Mouse (Mus musculus) limb, embryonic 11.5 days (tissue): ENCODE results near the gene Pdcd7. TPM values are rescaled to one million over a fixed set of nuclear protein-coding genes. Genes with fewer than 3 reads are reported as not detected.

Experiments used
- ATAC-seq: fragments of 200-750 bp; cut with Nextera tagmentation; 2 replicates; pipeline ENCODE4 v1.8.0; 2017; ENCODE audit warnings: low read depth; ENCODE audit not compliant: insufficient number of reproducible peaks, low FRiP score, low TSS enrichment
- DNase-seq: peaks from one replicate; pipeline ENCODE4 v3.0.0-alpha.2; 2015; ENCODE audit warnings: low spot score
- H3K27ac ChIP-seq: fragments of 300-500 bp; sonication (generic); replicated peaks from 2 replicates; pipeline ENCODE4 v1.5.1; 2014; ENCODE audit warnings: low read depth, mild to moderate bottlenecking, low read length
- H3K27me3 ChIP-seq: fragments of 300-500 bp; sonication (generic); 2 replicates; pipeline ENCODE4 v1.6.1; 2014; ENCODE audit warnings: mild to moderate bottlenecking, low read length, mixed read lengths; ENCODE audit not compliant: control insufficient read depth, insufficient read depth
- H3K36me3 ChIP-seq: fragments of 300-500 bp; sonication (generic); 2 replicates; pipeline ENCODE4 v1.6.1; 2014; ENCODE audit warnings: mild to moderate bottlenecking, low read length, moderate library complexity, mixed read lengths; ENCODE audit not compliant: control insufficient read depth, insufficient read depth
- H3K4me1 ChIP-seq: fragments of 300-500 bp; sonication (generic); 2 replicates; pipeline ENCODE4 v1.6.1; 2014; ENCODE audit warnings: low read length, mixed read lengths; ENCODE audit not compliant: control insufficient read depth, insufficient read depth
- H3K4me2 ChIP-seq: fragments of 300-500 bp; sonication (generic); 2 replicates; pipeline ENCODE4 v1.6.1; 2014; ENCODE audit warnings: low read depth, mild to moderate bottlenecking, moderate library complexity; ENCODE audit not compliant: severe bottlenecking
- H3K4me3 ChIP-seq: fragments of 300-500 bp; sonication (generic); 2 replicates; pipeline ENCODE4 v1.5.1; 2014; ENCODE audit warnings: low read depth, low read length
- H3K9ac ChIP-seq: fragments of 300-500 bp; sonication (generic); 2 replicates; pipeline ENCODE4 v1.6.1; 2014; ENCODE audit warnings: mild to moderate bottlenecking, low read length
- H3K9me3 ChIP-seq: fragments of 300-500 bp; sonication (generic); 2 replicates; pipeline ENCODE4 v1.6.1; 2016; ENCODE audit warnings: low read length; ENCODE audit not compliant: control insufficient read depth
- WGBS: fragments of 180-500 bp; shearing (Covaris S2); extraction: QIAGEN DNeasy Blood & Tissue Kit; methylation state at CpG from one replicate; pipeline ENCODE4 v1.1.7; 2014; 5-methylcytosine and 5-hydroxymethylcytosine counted together
- polyA plus RNA-seq: library from polyadenylated mRNA; unstranded; fragments of >200 nt; fragmentation: Nextera tagmentation; extraction: Ambion mirVana; gene quantifications from 2 replicates; pipeline ENCODE4 v1.2.1, GENCODE M21; 2014

Pdcd7 gene
- polyA plus RNA-seq, 1 experiment from 2014 or later, result 16.8 TPM

DNA sequence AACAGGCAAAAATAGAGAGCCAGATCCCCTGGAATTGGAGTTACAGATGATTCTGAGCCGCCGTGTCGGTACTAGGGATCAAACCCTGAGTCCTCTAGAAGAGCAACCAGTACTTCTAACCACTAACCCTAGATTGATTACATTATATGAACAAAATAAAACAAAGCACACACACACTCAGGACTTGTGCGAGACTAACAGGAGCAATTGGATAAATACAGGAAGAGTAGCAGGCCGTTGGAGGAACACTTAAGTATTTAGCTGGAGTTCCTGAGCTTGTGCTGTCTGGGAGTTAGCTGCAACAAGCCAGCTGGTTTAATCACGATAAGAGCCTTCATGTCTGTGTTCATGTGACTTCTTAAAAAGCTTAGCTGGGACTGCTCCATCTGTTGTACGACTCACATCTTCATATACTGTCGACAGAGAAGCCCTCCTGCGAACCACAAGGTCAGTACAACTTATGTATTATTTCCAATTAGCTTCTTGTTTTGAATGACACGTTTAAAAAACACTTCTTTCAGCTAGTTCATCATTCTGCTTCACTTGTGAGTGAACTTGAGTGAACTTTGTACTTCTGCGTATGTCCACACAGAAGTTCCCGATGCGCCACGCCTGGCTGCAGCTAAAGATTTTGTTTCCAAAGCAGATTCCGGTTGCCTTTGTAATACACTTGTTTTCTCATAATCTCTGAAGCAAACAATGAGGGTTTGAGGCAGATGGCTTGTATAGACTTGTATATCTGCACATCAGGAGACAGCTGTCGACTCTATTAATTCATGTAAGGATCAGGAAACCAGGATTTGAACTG lies 14.9 kb downstream of the Pdcd7 start, which contains the start of gene Ubap1l:
TSS of gene Ubap1l (plus strand) at position 401 of the 808 bp plus-strand sequence.
- H3K27ac ChIP-seq, result no peak within 1 kb of the TSS
- H3K9ac ChIP-seq, result no peak within 1 kb of the TSS
- no peaks in the 10 kb centered on the region for H3K4me1 ChIP-seq
- H3K4me3 ChIP-seq, result no peak within 1 kb of the TSS
- 94% methylated on average over 16 of the region's 16 CpGs for WGBS
- 0 out of 2 replicates have a peak, but pooled peaks cover 2% of the 10 kb centered on the region for H3K36me3 ChIP-seq
- H3K4me2 ChIP-seq, result no peak within 1 kb of the TSS
- no peak for ATAC-seq
- no peaks in the 10 kb centered on the region for H3K27me3 ChIP-seq
- DNase-seq, result no peak
- H3K9me3 ChIP-seq, result no peaks in the 10 kb centered on the region

DNA sequence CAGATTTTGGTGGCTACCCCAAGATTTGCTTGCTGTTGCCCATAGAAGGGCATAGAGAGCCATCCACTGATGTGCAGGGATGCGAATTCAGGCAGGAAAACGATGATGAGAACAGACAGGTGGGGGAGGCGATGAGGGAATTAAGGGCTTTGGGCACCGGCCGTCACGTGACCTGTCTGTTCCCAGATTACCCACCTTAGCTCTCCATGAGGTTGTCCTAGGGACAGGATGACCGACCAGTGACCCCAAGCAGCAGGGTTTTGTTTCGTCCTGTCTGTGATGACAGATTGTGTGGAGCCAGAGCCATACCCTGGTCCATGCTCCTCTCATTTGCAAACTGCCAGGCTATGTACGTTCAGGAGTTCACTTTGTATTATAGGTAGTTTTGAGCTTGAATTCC lies 17.8 kb downstream of the Pdcd7 start:
- 40% methylated on average over 9 of the region's 9 CpGs for WGBS
- H3K4me2 ChIP-seq, result no peak overlapping the region
- H3K9me3 ChIP-seq, result no peaks in the 10 kb centered on the region
- DNase-seq, result no peak
- ATAC-seq, result no peak
- no peak overlapping the region for H3K4me3 ChIP-seq
- no peaks in the 10 kb centered on the region for H3K4me1 ChIP-seq
- H3K27me3 ChIP-seq, result no peaks in the 10 kb centered on the region
- H3K27ac ChIP-seq, result no peak overlapping the region
- no peak overlapping the region for H3K9ac ChIP-seq
- H3K36me3 ChIP-seq, result 0 out of 2 replicates have a peak, but pooled peaks cover under 1% of the 10 kb centered on the region

DNA sequence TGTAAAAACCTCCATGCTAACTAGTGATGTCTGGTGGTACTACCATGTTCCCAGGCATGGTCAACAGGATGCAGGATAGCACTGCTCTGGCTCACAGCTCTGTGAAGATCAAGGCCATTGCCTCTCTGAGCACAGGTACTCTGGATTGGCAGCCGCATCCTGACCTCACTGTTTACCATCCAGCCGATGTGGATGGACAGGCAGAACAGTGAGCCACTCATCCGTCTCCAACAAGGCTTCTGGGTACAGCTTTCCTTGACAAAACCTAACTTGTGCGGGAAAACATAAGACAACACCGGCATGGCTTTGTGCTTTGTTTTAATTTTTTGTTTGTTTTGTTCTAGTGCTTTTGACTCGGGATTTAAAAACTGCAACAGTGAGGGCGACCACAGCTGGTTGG lies 19.8 kb downstream of the Pdcd7 start:
- Histone ChIP-seq H3K9ac (no peak overlapping the region), H3K27me3 (no peaks in the 10 kb centered on the region), H3K4me1 (no peaks in the 10 kb centered on the region), H3K36me3 (no peaks in the 10 kb centered on the region), H3K4me3 (no peak overlapping the region), H3K27ac (no peak overlapping the region), H3K4me2 (no peak overlapping the region), H3K9me3 (no peaks in the 10 kb centered on the region)
- ATAC-seq, result no peak
- WGBS, result 93% methylated on average over 7 of the region's 7 CpGs
- no peak for DNase-seq

DNA sequence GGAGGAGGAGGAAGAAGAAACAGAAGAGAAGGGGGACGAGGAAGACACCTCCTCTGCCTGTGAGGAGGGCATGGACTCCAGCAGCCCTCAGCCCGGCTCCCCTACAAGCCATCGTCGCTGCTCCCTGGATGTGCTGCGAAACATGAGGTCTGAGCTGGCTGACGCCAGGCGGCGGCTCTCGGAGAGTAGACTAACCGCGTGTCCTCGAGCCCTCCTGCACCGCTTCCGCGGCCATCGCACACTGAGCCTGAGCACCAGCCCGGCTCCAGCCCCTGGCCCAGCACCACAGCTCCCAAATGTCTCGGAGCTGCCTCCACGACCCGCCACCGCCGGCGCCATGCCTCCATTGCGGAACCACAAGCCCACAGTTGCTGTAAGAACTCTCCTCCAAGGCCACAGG lies 25.9 kb downstream of the Pdcd7 start:
- Histone ChIP-seq H3K36me3 (no peaks in the 10 kb centered on the region; the same call in 1 of the 2 replicates), H3K4me2 (no peak overlapping the region), H3K9me3 (no peaks in the 10 kb centered on the region), H3K4me1 (0 out of 2 replicates have a peak, but pooled peaks cover 3% of the 10 kb centered on the region), H3K4me3 (no peak overlapping the region), H3K27ac (no peak overlapping the region), H3K27me3 (no peaks in the 10 kb centered on the region), H3K9ac (no peak overlapping the region)
- 76% methylated on average over 24 of the region's 24 CpGs for WGBS
- no peak for ATAC-seq
- no peak for DNase-seq

DNA sequence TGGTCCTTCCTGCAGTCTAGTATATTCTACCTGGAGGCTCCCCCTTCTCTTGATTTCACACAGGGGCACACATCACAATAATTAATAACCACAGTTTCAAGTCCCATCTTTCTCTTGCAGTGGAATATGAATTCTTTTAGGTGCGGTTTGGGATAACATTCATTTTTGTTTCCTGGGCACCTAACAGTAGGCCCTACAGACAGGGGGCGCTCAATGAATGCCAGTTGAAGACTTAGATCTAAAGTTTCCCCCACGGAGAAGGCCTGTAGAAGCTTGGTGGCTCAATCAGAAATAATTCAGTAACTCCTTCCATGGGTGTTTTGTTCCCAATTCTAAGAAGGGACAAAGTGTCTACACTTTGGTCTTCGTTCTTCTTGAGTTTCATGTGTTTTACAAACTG lies 26.5 kb downstream of the Pdcd7 start:
- ATAC-seq, result no peak
- no peaks in the 10 kb centered on the region for H3K9me3 ChIP-seq
- 79% methylated on average over 4 of the region's 4 CpGs for WGBS
- H3K36me3 ChIP-seq, result no peaks in the 10 kb centered on the region; the same call in 1 of the 2 replicates
- H3K4me2 ChIP-seq, result no peak overlapping the region
- H3K9ac ChIP-seq, result no peak overlapping the region
- H3K27ac ChIP-seq, result no peak overlapping the region
- H3K4me3 ChIP-seq, result no peak overlapping the region
- no peak for DNase-seq
- H3K27me3 ChIP-seq, result no peaks in the 10 kb centered on the region
- 0 out of 2 replicates have a peak, but pooled peaks cover 3% of the 10 kb centered on the region for H3K4me1 ChIP-seq

DNA sequence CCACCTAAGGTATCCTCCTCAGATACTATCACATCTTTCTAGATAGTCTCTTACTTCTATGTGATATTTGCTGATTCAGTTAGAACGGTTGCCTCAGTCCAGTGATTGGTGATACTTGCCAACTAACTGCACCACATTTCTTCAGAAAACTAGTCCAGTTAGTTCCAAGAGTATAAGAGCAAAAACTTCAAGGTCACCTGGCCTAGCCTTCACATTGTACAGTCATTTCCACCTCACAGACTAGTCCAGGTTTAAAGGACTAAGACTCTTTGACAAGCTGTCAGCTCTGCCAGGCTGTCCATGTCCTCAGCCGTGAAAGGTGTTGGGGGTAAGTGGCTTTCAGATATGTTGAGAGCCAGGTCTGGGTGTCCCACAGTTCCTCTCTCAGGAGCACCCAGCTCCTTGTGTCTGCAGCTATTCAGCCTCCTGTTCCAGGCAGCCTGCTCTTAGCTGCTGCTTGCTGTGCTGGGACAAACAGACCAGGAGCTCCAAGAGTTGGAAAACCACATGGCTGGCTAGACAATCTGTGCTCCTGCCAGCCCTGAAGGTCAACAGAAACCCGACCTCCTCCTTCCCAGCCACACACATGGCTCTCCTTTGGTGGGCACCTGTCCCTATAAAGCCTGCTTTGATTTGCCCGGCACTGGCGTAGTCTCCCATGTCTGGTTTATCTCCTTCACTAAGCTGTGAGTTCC lies 28.7 kb downstream of the Pdcd7 start:
- H3K27me3 ChIP-seq, result no peaks in the 10 kb centered on the region
- H3K9ac ChIP-seq, result no peak overlapping the region
- no peak overlapping the region for H3K4me2 ChIP-seq
- ATAC-seq (no peak), DNase-seq (no peak)
- 58% methylated on average over 5 of the region's 5 CpGs for WGBS
- 0 out of 2 replicates have a peak, but pooled peaks cover 3% of the 10 kb centered on the region for H3K4me1 ChIP-seq
- no peaks in the 10 kb centered on the region for H3K9me3 ChIP-seq
- H3K27ac ChIP-seq, result no peak overlapping the region
- H3K4me3 ChIP-seq, result no peak overlapping the region
- no peaks in the 10 kb centered on the region; the same call in 1 of the 2 replicates for H3K36me3 ChIP-seq

DNA sequence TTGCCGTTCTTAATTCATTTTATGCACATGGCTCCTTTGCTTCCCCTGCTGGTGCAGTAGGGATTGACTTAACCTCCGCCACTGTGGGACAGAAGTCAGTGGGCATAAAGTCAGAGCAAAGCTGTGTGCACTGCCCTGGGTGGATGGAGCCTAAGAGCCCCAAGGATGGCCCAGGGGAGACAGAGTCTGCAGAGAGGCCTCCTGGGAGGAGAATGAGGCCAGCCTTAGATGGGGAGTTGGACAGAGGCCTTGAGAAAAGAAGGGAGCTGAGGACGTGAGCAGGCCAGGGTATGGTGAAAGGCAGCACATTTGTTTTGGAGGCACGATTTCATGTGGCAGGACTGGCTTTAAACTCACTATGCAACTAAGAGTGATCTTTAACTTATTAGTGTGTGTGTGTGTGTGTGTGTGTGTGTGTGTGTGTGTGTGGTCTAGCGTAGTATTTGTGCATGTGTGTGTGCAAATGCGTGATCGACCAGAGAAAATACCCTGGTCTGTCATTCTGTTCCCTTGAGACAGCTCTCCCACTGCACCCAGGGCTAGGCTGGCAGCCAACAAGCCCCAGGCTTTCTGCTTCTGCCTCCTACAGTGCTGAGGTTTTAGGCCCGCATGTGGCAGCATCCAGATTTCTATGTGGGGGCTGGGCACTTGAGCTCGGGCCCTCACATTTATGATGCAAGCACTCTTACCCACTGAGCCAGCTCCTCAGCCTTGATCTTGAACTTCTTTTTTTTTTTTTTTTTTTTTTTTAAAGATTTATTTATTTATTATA lies 29.4 kb downstream of the Pdcd7 start:
- H3K27me3 ChIP-seq, result no peaks in the 10 kb centered on the region
- H3K36me3 ChIP-seq, result no peaks in the 10 kb centered on the region; the same call in 1 of the 2 replicates
- ATAC-seq, result no peak
- no peak overlapping the region for H3K4me3 ChIP-seq
- H3K9ac ChIP-seq, result no peak overlapping the region
- DNase-seq, result no peak
- H3K27ac ChIP-seq, result no peak overlapping the region
- H3K4me1 ChIP-seq, result 0 out of 2 replicates have a peak, but pooled peaks cover 3% of the 10 kb centered on the region
- no peak overlapping the region for H3K4me2 ChIP-seq
- 78% methylated on average over 9 of the region's 9 CpGs for WGBS
- no peaks in the 10 kb centered on the region for H3K9me3 ChIP-seq

DNA sequence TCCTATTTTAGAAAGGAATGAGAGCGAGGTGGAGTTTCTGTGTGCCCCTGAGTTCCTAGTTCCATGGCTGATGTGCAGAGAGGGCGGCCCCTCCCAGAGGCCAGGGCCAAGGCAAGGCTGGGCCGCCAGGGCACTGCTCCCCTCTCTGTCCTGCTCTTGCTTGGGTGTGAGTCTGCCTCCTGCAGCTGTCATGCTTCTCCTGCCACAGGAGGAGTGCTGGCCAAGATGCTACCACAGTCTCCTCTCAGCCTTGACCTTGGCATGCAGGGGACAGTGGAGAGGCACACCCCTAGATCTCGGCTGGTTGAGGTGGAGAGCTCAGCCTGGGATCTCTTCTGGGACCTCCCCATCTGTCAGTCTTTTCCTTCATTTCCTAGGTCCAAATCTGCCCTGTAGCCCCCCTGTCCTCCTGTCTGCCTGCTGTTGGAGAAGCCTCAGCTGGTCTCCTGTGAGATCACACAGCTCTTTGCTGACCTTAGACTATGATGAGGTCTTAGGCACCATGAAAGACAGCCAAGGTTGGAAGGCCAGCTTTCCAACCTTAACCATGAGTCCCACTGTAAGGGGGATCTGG lies 35.2 kb downstream of the Pdcd7 start:
- Histone ChIP-seq H3K9me3 (no peaks in the 10 kb centered on the region), H3K4me1 (no peaks in the 10 kb centered on the region), H3K9ac (no peak overlapping the region; the same call in 1 of the 2 replicates), H3K27ac (no peak overlapping the region), H3K27me3 (no peaks in the 10 kb centered on the region), H3K4me2 (no peak overlapping the region), H3K4me3 (no peak overlapping the region), H3K36me3 (no peaks in the 10 kb centered on the region; the same call in 1 of the 2 replicates)
- WGBS, result 64% methylated on average over 4 of the region's 4 CpGs
- ATAC-seq (no peak), DNase-seq (no peak)
